Mouse (Mus musculus): ENCODE data around the gene Tubg1.

DNA sequence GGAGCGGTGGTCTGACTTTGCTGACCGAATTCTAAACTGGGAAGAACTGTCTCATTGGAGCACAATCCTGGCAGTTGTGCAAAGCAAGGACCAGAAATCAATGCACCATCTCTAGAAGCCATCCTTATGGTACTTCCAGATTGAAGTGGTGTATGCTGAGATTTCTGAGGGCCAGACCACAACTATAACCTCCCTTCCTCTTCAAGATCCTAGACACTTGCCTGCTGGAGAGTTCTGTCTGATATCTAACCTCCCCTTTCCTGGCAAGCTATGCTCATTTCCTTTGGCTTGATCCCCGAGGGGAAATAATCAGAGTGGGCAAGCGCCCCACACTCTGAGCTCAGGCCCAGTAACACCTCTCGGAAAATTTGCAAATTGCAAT, 52.7 kb downstream of the Tubg1 start:
- TF ChIP-seq EP300 (IDR thresholded peaks at IDR 0.05; ENCODE audit: low read depth): no peak
- no peak for TF ChIP-seq CTCF (IDR thresholded peaks at IDR 0.05; ENCODE audit: low read depth)
